Mouse (Mus musculus) liver, embryonic 12.5 days (tissue): ENCODE measurements around the gene Ahdc1. TPM values are rescaled to one million over a fixed set of nuclear protein-coding genes. Genes with fewer than 3 reads are reported as not detected.
A peak's percentile ranks its signal among the peaks of the same experiment; 100 is the strongest.

ENCODE experiments used
- ATAC-seq: fragments of 200-750 bp; cut with Nextera tagmentation; 2 replicates; pipeline ENCODE4 v1.8.0; 2017; ENCODE audit warnings: moderate number of reproducible peaks, mild to moderate bottlenecking, moderate library complexity
- H3K27ac ChIP-seq: fragments of 300-500 bp; sonication (generic); 2 replicates; pipeline ENCODE4 v1.5.1; 2016; ENCODE audit warnings: mild to moderate bottlenecking
- H3K27me3 ChIP-seq: fragments of 300-500 bp; sonication (generic); replicated peaks from 2 replicates; pipeline ENCODE4 v1.6.1; 2016; ENCODE audit warnings: mild to moderate bottlenecking, moderate library complexity
- H3K36me3 ChIP-seq: fragments of 300-500 bp; sonication (generic); 2 replicates; pipeline ENCODE4 v1.6.1; 2016; ENCODE audit warnings: mild to moderate bottlenecking, moderate library complexity
- H3K4me1 ChIP-seq: fragments of 300-500 bp; sonication (generic); 2 replicates; pipeline ENCODE4 v1.6.1; 2016
- H3K4me2 ChIP-seq: fragments of 300-500 bp; sonication (generic); 2 replicates; pipeline ENCODE4 v1.6.1; 2016; ENCODE audit warnings: mild to moderate bottlenecking, moderate library complexity
- H3K4me3 ChIP-seq: fragments of 300-500 bp; sonication (generic); 2 replicates; pipeline ENCODE4 v1.5.1; 2016; ENCODE audit warnings: mild to moderate bottlenecking, moderate library complexity
- H3K9ac ChIP-seq: fragments of 300-500 bp; sonication (generic); 2 replicates; pipeline ENCODE4 v1.6.1; 2016; ENCODE audit warnings: mild to moderate bottlenecking, moderate library complexity
- H3K9me3 ChIP-seq: fragments of 300-500 bp; sonication (generic); replicated peaks from 2 replicates; pipeline ENCODE4 v1.6.1; 2016; ENCODE audit warnings: mild to moderate bottlenecking, moderate library complexity
- WGBS: fragments of 180-500 bp; shearing (Covaris S2); methylation state at CpG from one replicate; pipeline ENCODE4 v1.1.7; 2016; ENCODE audit not compliant: insufficient replicate concordance; 5-methylcytosine and 5-hydroxymethylcytosine counted together
- polyA plus RNA-seq: library from polyadenylated mRNA; unstranded; fragments of >200 nt; fragmentation: Nextera tagmentation; extraction: Ambion mirVana; gene quantifications from 2 replicates; pipeline ENCODE4 v1.2.1, GENCODE M21; 2016

The Ahdc1 gene
- polyA plus RNA-seq: 2.9 and 3.2 TPM in 2 replicates

DNA sequence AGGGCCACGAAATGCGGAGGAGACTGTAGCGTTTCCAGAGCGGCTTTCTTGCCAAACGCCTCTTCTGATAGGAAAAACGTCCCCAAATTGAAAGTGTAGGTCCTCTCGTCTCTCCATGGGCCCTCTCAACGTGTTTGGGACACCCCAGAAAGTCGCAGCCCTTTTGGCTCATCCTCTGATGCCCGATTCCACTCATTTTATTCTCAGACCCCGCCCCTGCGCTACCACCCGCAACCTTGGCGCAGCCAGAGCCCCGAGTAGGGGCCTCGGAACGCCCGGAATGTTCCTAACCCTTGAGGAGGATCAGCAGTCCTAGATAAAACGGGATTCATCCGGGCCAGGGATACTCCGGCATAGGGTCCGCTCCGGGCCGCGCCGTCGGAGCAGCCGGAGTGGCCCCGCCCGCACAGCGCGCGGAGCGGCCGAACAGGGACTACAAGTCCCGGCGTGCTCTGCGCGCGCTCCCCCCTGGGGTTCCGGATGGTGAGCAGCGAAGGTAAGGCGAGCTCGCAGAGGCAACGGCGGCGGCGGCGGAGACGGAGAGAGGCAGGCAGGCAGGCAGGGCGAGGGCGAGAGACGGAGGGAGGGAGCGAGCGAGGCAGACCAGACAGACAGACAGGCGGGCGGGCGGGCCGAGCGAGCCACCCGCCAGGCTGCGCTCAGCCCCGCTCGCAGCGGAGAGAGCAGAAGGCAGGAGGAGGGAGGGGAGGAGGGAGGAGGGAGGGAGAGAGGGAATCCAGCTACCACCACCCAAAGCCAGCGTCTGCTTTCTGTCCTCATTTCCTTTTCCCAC lies at the start of gene Ahdc1:
Gene Ahdc1 (plus strand): TSS at position 233 of the 793 bp plus-strand sequence.
- peaks cover 81% of the 10 kb centered on the region for H3K4me1 ChIP-seq

DNA sequence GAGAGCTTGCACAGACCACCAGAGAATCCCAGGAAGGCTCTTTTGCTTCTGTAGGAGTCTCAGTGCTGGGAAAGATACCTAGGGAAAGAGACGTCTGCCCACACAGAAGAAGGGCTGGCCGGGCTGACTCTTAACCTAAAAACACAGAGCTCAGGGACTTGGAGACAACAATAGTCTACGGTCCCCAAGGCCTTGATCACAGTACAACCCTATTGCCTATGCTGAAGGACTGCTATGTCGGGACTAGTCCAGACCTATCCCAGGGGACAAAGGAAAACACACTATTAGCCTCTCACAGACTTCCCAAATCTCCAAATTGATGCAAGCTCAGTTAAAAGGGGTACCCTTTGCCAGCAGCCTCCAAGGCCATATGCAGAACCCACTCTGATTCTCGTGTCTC lies 49.2 kb upstream of the Ahdc1 start:
- H3K4me2 ChIP-seq: no peak overlapping the region
- H3K4me3 ChIP-seq: no peak overlapping the region
- H3K4me1 ChIP-seq: peaks cover 29% of the 10 kb centered on the region
- H3K27me3 ChIP-seq: no peaks in the 10 kb centered on the region
- no peaks in the 10 kb centered on the region for H3K9me3 ChIP-seq
- H3K9ac ChIP-seq: no peak overlapping the region
- ATAC-seq: no peak
- 58% methylated on average over 5 of the region's 5 CpGs for WGBS
- no peaks in the 10 kb centered on the region for H3K36me3 ChIP-seq
- H3K27ac ChIP-seq: no peak overlapping the region

More for the DNA sequence above, at the start of gene Ahdc1:
- H3K36me3 ChIP-seq: no peaks in the 10 kb centered on the region
- H3K4me3 ChIP-seq: peak within 1 kb of the TSS; percentile 76
- H3K9me3 ChIP-seq: no peaks in the 10 kb centered on the region
- under 1% methylated on average over 66 of the region's 66 CpGs for WGBS
- H3K4me2 ChIP-seq: peak within 1 kb of the TSS; percentile 99
- H3K27me3 ChIP-seq: peaks cover 47% of the 10 kb centered on the region
- peak within 1 kb of the TSS; percentile 87 for H3K9ac ChIP-seq
- peak within 1 kb of the TSS; percentile 89 for H3K27ac ChIP-seq
- peak; percentile 82 for ATAC-seq

DNA sequence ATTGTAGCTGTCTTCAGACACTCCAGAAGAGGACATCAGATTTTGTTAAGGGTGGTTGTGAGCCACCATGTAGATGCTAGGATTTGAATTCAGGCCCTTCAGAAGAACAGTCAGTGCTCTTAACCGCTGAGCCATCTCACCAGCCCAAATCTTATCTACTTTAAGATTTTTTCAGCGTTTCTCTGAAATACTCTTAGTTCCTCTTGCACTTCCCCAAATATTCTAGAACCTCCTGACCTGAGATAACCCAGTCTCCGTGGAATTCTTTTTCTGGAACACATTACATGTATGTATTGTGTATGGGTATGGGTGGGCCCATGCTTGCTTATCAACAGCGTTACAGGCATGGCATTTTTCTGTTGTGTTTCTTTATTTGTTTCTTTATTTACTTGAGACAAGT lies 48.4 kb upstream of the Ahdc1 start:
- no peak overlapping the region for H3K27ac ChIP-seq
- 45% methylated on average over 4 of the region's 4 CpGs for WGBS
- ATAC-seq: no peak
- H3K4me1 ChIP-seq: peaks cover 29% of the 10 kb centered on the region
- H3K9me3 ChIP-seq: no peaks in the 10 kb centered on the region
- H3K27me3 ChIP-seq: no peaks in the 10 kb centered on the region
- no peaks in the 10 kb centered on the region for H3K36me3 ChIP-seq
- H3K9ac ChIP-seq: no peak overlapping the region
- no peak overlapping the region for H3K4me2 ChIP-seq
- H3K4me3 ChIP-seq: no peak overlapping the region

DNA sequence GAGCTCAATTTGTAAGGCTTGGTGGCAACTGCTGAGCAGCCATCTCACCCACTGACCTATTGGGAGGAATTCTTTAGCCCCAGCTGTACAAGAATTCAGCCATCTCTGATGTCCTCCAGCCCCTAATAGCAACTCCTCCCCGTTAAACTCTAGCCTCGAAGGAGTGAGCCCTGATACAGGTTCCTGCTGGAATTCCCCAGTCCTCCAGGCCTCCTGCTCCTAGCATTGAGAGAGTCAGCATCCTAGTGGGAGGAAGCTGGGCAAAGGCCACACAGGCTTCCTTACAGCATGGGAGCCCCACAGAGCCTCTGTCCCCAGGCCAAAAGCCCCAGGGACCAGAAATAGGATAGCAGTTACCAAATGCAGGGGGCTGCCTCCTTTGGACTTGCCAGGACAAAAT lies 47.6 kb upstream of the Ahdc1 start:
- no peak for ATAC-seq
- WGBS: 51% methylated on average over 2 of the region's 2 CpGs
- H3K4me3 ChIP-seq: no peak overlapping the region

DNA sequence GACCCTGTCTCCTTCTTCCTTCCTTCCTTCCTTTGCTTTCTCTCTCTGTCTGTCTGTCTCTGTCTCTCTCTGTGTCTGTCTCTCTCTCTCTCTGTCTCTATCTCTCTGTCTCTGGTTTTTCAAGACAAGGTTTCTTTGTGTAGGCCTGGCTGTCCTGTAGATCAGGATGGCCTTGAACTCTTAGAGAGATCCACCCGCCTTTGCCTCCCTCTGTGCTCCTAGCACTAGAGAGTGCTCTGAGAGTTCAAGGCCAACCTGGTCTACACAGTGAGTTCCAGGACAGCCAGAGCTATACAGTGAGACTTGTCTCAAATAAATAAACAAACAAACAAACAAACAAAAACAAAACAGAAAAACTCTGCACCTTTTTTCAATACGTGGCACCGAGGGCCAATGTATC lies 47.0 kb upstream of the Ahdc1 start:
- 63% methylated on average over 3 of the region's 3 CpGs for WGBS
- ATAC-seq: no peak
- no peaks in the 10 kb centered on the region for H3K9me3 ChIP-seq
- H3K36me3 ChIP-seq: no peaks in the 10 kb centered on the region
- no peak overlapping the region for H3K4me2 ChIP-seq
- H3K9ac ChIP-seq: no peak overlapping the region
- H3K4me1 ChIP-seq: peaks cover 23% of the 10 kb centered on the region
- no peak overlapping the region for H3K4me3 ChIP-seq
- no peaks in the 10 kb centered on the region for H3K27me3 ChIP-seq
- H3K27ac ChIP-seq: no peak overlapping the region

More for the DNA sequence above, 47.6 kb upstream of the Ahdc1 start:
- Histone ChIP-seq H3K4me1 (peaks cover 29% of the 10 kb centered on the region), H3K27me3 (no peaks in the 10 kb centered on the region), H3K9me3 (no peaks in the 10 kb centered on the region), H3K27ac (no peak overlapping the region), H3K9ac (no peak overlapping the region), H3K4me2 (no peak overlapping the region), H3K36me3 (no peaks in the 10 kb centered on the region)

DNA sequence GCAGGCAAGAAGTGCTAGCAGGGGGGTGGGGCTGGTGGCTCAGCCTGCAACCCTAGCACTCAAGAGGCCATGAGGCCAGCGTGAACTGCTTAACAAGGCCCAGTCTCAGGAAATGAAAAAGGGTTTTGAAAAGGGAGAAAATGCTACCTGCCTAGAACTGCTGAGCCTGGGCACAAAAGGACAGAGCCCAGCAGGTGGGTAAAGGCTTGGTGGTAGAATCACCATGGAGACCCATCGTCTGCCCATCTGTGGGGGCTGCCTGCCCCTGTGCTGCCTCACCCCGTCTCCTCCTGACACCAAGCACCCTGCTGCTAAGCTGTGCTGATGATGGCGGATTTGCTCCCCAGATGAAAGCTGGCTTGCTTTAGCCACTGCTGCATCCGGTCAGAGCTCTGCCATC lies 46.6 kb upstream of the Ahdc1 start:
- Histone ChIP-seq H3K9ac (no peak overlapping the region), H3K36me3 (no peaks in the 10 kb centered on the region), H3K9me3 (no peaks in the 10 kb centered on the region), H3K27ac (no peak overlapping the region), H3K4me2 (no peak overlapping the region), H3K4me3 (no peak overlapping the region), H3K27me3 (no peaks in the 10 kb centered on the region), H3K4me1 (peaks cover 19% of the 10 kb centered on the region)
- WGBS: 63% methylated on average over 5 of the region's 5 CpGs
- no peak for ATAC-seq

DNA sequence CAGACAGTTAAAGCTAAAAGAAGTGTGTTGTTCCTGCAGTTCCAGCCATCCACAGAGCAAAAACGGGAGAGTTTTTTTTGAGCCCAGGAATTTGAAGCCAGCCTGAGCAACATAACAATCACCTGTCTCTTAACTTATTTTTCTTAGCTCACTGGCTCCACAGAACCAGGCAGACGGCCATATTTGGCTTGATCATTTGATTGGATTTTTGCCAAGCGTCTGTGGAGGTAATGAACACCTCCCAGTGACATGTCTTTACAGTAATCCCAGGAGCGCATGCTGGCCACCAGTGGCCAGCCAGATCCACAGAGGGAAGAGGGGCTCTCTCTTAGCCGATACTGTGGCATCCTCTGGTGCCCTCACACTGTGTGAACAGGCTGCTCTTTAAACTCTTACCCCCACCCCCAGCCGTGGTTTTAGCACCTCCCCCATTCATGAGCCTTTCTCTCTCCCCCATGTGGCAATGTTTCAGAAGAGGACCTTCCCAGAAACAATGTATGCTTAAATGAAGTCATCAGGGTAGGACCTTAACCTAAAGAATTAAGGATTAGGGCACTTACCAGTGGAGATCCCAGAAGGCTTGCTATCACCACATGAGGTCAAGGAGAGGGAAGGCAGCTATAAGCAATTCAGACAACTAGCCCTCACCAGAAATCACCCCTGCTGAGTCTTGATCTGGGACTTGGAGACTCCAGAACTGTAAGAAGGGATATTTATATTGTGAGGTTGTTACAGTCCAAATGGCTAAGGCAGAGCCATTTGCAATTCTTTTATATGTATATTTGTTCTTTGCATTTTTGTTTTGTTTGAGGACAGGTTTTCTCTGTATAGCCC lies 42.7 kb upstream of the Ahdc1 start:
- no peak for ATAC-seq
- Histone ChIP-seq H3K4me1 (peaks cover 3% of the 10 kb centered on the region), H3K4me2 (no peak overlapping the region), H3K4me3 (no peak overlapping the region), H3K36me3 (no peaks in the 10 kb centered on the region), H3K9me3 (no peaks in the 10 kb centered on the region), H3K27me3 (peaks cover 25% of the 10 kb centered on the region), H3K27ac (no peak overlapping the region), H3K9ac (no peak overlapping the region)
- WGBS: 47% methylated on average over 6 of the region's 6 CpGs

DNA sequence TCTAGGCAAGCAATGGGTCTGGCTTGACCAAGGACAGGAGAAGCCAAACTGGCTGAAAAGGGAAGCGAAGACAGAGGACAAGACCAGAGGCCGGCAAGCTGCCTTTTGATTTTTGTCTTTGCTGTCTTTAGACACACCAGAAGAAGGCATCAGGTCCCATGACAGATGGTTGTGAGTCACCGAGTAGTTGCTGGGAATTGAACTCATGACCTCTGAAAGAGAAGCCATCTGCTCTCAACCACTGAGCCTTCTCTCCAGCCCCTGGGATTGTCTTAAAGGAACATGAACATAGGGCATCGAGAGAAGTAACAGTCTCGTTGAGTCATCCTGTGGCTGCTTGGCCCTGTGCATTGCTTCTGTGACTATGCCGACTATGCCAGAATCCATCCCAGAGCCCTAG lies 39.5 kb upstream of the Ahdc1 start:
- Histone ChIP-seq H3K4me1 (peaks cover 27% of the 10 kb centered on the region), H3K4me2 (no peak overlapping the region), H3K27me3 (peaks cover 58% of the 10 kb centered on the region), H3K36me3 (no peaks in the 10 kb centered on the region), H3K9ac (no peak overlapping the region), H3K4me3 (no peak overlapping the region), H3K27ac (no peak overlapping the region), H3K9me3 (no peaks in the 10 kb centered on the region)
- 44% methylated on average over 6 of the region's 6 CpGs for WGBS
- ATAC-seq: no peak

DNA sequence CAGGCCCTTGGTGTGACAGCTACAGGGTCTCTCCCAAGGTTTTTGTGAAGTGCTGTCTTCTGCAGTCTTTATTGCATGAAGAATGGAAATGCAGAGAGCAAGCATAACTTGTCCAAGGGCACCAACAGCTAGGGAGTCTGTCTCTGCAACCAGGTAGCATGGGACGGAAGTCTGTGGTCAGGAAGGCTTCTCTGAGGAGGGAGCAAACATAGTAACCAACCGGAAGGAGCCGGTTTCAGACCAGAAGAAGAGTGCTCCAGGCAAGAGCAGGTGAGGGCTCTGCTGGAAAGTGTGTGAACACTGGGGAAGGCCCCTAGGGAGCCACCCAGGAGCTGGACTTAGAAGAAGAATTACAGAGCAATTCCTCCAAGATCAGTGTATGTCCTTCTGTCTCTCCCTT lies 39.0 kb upstream of the Ahdc1 start:
- Histone ChIP-seq H3K4me2 (no peak overlapping the region), H3K36me3 (no peaks in the 10 kb centered on the region), H3K27me3 (peaks cover 63% of the 10 kb centered on the region), H3K9me3 (no peaks in the 10 kb centered on the region), H3K4me1 (peaks cover 27% of the 10 kb centered on the region), H3K9ac (no peak overlapping the region), H3K27ac (no peak overlapping the region), H3K4me3 (no peak overlapping the region)
- WGBS: 28% methylated on average over 3 of the region's 3 CpGs
- ATAC-seq: no peak

DNA sequence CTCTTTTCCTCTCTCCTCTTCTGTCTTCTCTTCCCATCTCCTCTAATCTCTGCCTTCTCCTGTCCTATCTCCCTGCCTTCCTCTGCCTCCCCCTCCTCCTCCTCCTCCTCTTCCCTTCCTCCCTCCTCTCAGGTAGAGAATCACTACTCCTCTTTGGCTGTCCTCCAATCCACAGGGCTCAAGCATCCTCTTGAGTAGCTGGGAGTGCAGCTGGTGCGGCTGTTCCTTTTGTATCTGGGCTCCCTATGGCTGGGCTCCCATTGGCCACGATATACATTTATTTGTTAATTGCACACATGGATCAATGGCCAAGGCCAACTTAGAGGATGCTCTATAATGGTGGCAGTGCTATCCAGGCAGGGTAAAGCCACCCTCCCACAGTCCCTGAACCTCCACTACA lies 38.5 kb upstream of the Ahdc1 start:
- ATAC-seq: no peak
- H3K27me3 ChIP-seq: peaks cover 67% of the 10 kb centered on the region
- 45% methylated on average over 2 of the region's 2 CpGs for WGBS
- H3K27ac ChIP-seq: no peak overlapping the region
- no peaks in the 10 kb centered on the region for H3K9me3 ChIP-seq
- peaks cover 27% of the 10 kb centered on the region for H3K4me1 ChIP-seq
- no peak overlapping the region for H3K4me2 ChIP-seq
- H3K9ac ChIP-seq: no peak overlapping the region
- H3K36me3 ChIP-seq: no peaks in the 10 kb centered on the region
- no peak overlapping the region for H3K4me3 ChIP-seq

DNA sequence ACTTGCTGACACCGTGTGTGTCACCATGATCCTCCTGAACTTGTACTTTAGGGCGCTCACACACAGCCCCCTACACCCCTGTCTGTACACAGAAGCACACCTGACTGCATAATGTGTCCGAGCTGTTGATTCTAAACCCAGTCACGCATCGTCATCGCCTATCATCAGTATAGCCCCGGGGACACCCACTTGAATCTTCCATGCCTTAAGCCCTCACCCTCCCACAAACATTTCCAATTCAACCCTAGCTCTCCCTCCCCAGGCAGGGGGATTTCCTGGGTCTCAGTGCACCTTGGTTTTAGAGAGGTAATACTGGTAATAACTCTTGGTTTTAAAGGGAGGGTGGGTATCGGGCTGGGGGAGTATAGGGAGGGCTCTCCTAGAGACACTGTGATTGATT lies 37.9 kb upstream of the Ahdc1 start:
- no peak overlapping the region for H3K9ac ChIP-seq
- ATAC-seq: no peak
- no peaks in the 10 kb centered on the region for H3K9me3 ChIP-seq
- no peak overlapping the region for H3K4me3 ChIP-seq
- no peak overlapping the region for H3K4me2 ChIP-seq
- 49% methylated on average over 8 of the region's 8 CpGs for WGBS
- no peak overlapping the region for H3K27ac ChIP-seq
- peaks cover 74% of the 10 kb centered on the region for H3K27me3 ChIP-seq
- H3K4me1 ChIP-seq: peaks cover 27% of the 10 kb centered on the region
- H3K36me3 ChIP-seq: no peaks in the 10 kb centered on the region

DNA sequence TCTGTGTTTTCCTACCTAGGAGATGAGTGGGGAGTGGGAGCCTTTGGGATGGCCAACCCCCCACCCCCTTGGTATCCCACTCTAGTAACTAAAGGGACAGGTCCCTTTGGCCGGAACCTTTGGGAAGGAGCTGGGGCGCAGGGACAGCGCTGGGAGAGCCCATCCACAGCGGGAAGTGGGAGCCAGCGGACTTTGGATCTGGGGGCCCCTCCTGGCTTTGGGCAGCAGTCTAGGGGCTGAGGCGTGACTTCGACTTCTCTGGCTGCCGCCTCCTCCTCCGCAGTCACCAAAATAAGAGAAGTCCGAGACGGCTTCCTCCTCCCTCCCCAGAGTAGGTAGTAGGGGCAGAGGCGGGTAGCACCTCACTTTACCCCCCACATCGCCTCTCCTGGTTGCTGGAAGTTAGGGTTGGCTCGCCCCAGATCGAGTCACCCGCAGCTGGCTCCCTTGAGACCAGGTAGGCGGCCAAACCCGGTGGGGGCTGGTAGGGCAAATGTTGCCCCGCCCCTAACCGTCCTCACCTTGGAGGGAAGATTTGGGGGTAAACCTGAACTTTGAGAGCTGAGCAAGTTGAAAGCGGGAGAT lies 37.2 kb upstream of the Ahdc1 start, which contains the start of gene Fgr:
Gene Fgr (plus strand): TSS at position 282 of the 585 bp plus-strand sequence.
- Histone ChIP-seq H3K27ac (no peak within 1 kb of the TSS), H3K9me3 (no peaks in the 10 kb centered on the region), H3K36me3 (no peaks in the 10 kb centered on the region), H3K4me2 (peak within 1 kb of the TSS; percentile 52), H3K27me3 (peaks cover 81% of the 10 kb centered on the region), H3K4me1 (peaks cover 27% of the 10 kb centered on the region), H3K9ac (no peak within 1 kb of the TSS; the same call in 1 of the 2 replicates), H3K4me3 (peak within 1 kb of the TSS; percentile 29)
- ATAC-seq: no peak
- 3% methylated on average over 21 of the region's 21 CpGs for WGBS
